Comparison of ENCODE assay signal across 17 mouse cellular contexts in genomic region chr6:24262578-24262977, GRCm38 (mm10).
DNase-seq lines count a peak whose midpoint lies in the region; ATAC-seq lines count a peak whose summit lies in the region.
"Had no signal": no experiment of that assay in that cellular context is flagged by ENCODE, and none has a peak within 500 bp of the region (broad histone marks: within the 10 kb centered on the region; RNA-seq: fewer than 3 reads in every experiment).

No protein-coding gene starts in this region.

- peak; percentile 96 for DNase-seq in kidney, adult 9 months
- peak; percentile 66 to 91 for DNase-seq in kidney, postnatal 36 days
- DNase-seq in embryo, embryonic 11 days, result no peak
- no peak for DNase-seq in hindbrain, embryonic 14.5 days (ENCODE audit: low spot score)
- DNase-seq in left cerebral cortex, adult 11 months (ENCODE audit: low spot score), result no peak
- DNase-seq: adrenal gland, adult 8-10 months; cerebellum, adult 11-12 months; heart, adult 18-20 months; lung, postnatal 10 days; retina, postnatal 1 day had no signal

- peak; percentile 88 for ATAC-seq in intestine, embryonic 15.5 days
- peak; percentile 78 for ATAC-seq in liver, embryonic 16.5 days (ENCODE audit: low read depth)
- no peak for ATAC-seq in hindbrain, embryonic 14.5 days (ENCODE audit: low FRiP score)
- no peak for ATAC-seq in hindbrain, embryonic 13.5 days (ENCODE audit: low FRiP score)
- ATAC-seq: forebrain, embryonic 16.5 days; midbrain, embryonic 16.5 days had no signal

- no peak overlapping the region for H3K27ac ChIP-seq in intestine, embryonic 15.5 days
- no peak overlapping the region for H3K27ac ChIP-seq in liver, embryonic 16.5 days (ENCODE audit: low read length)
- H3K27ac ChIP-seq in hindbrain, embryonic 14.5 days, result no peak overlapping the region
- H3K27ac ChIP-seq in hindbrain, embryonic 13.5 days, result no peak overlapping the region
- H3K27ac ChIP-seq: embryonic facial prominence, embryonic 12.5 days; hindbrain, embryonic 12.5 days had no signal

- H3K36me3 ChIP-seq in intestine, embryonic 15.5 days, result no peaks in the 10 kb centered on the region
- no peaks in the 10 kb centered on the region for H3K36me3 ChIP-seq in liver, embryonic 16.5 days (ENCODE audit: control insufficient read depth, insufficient read depth)
- no peaks in the 10 kb centered on the region for H3K36me3 ChIP-seq in hindbrain, embryonic 14.5 days (replicated peaks; ENCODE audit: control insufficient read depth, insufficient read depth)
- no peaks in the 10 kb centered on the region for H3K36me3 ChIP-seq in hindbrain, embryonic 13.5 days
- H3K36me3 ChIP-seq: embryonic facial prominence, embryonic 12.5 days; hindbrain, embryonic 12.5 days had no signal

- H3K27me3 ChIP-seq in intestine, embryonic 15.5 days (replicated peaks), result no peaks in the 10 kb centered on the region
- H3K27me3 ChIP-seq in liver, embryonic 16.5 days (ENCODE audit: control insufficient read depth, insufficient read depth, low read depth, low read length), result no peaks in the 10 kb centered on the region
- H3K27me3 ChIP-seq in hindbrain, embryonic 14.5 days (ENCODE audit: control insufficient read depth, insufficient read depth, low read length), result no peaks in the 10 kb centered on the region
- H3K27me3 ChIP-seq in hindbrain, embryonic 13.5 days, result no peaks in the 10 kb centered on the region
- H3K27me3 ChIP-seq: embryonic facial prominence, embryonic 12.5 days; hindbrain, embryonic 12.5 days had no signal

- H3K9me3 ChIP-seq in intestine, embryonic 15.5 days, result no peaks in the 10 kb centered on the region
- H3K9me3 ChIP-seq in liver, embryonic 16.5 days (replicated peaks; ENCODE audit: control insufficient read depth, low read length), result no peaks in the 10 kb centered on the region
- H3K9me3 ChIP-seq in hindbrain, embryonic 14.5 days (ENCODE audit: control insufficient read depth, low read length), result no peaks in the 10 kb centered on the region
- no peaks in the 10 kb centered on the region for H3K9me3 ChIP-seq in hindbrain, embryonic 13.5 days
- H3K9me3 ChIP-seq: embryonic facial prominence, embryonic 12.5 days; hindbrain, embryonic 12.5 days had no signal

- H3K4me2 ChIP-seq in intestine, embryonic 15.5 days (replicated peaks), result no peak overlapping the region
- no peak overlapping the region for H3K4me2 ChIP-seq in liver, embryonic 16.5 days (ENCODE audit: low read depth, low read length)
- no peak overlapping the region for H3K4me2 ChIP-seq in hindbrain, embryonic 14.5 days (replicated peaks)
- no peak overlapping the region for H3K4me2 ChIP-seq in hindbrain, embryonic 13.5 days
- H3K4me2 ChIP-seq: embryonic facial prominence, embryonic 12.5 days; hindbrain, embryonic 12.5 days had no signal

- H3K4me1 ChIP-seq in intestine, embryonic 15.5 days (replicated peaks), result no peaks in the 10 kb centered on the region
- no peaks in the 10 kb centered on the region for H3K4me1 ChIP-seq in liver, embryonic 16.5 days (ENCODE audit: control insufficient read depth, low read depth, low read length)
- H3K4me1 ChIP-seq in hindbrain, embryonic 14.5 days (replicated peaks; ENCODE audit: control insufficient read depth, insufficient read depth, low read length), result no peaks in the 10 kb centered on the region
- H3K4me1 ChIP-seq in hindbrain, embryonic 13.5 days (replicated peaks), result no peaks in the 10 kb centered on the region
- H3K4me1 ChIP-seq: embryonic facial prominence, embryonic 12.5 days; hindbrain, embryonic 12.5 days had no signal

- no peak overlapping the region for H3K9ac ChIP-seq in intestine, embryonic 15.5 days
- no peak overlapping the region for H3K9ac ChIP-seq in liver, embryonic 16.5 days (ENCODE audit: low read depth, low read length)
- H3K9ac ChIP-seq in hindbrain, embryonic 14.5 days, result no peak overlapping the region
- no peak overlapping the region for H3K9ac ChIP-seq in hindbrain, embryonic 13.5 days
- H3K9ac ChIP-seq: embryonic facial prominence, embryonic 12.5 days; hindbrain, embryonic 12.5 days had no signal

- WGBS in intestine, embryonic 15.5 days, result 57% methylated on average over 5 of the region's 5 CpGs
- 48% methylated on average over 5 of the region's 5 CpGs for WGBS in liver, embryonic 16.5 days (ENCODE audit: insufficient replicate concordance)
- 87% methylated on average over 5 of the region's 5 CpGs for WGBS in hindbrain, embryonic 14.5 days
- 84% methylated on average over 5 of the region's 5 CpGs for WGBS in hindbrain, embryonic 13.5 days

- no peak overlapping the region for H3K4me3 ChIP-seq in intestine, embryonic 15.5 days (replicated peaks)
- H3K4me3 ChIP-seq in liver, embryonic 16.5 days (ENCODE audit: low read depth, low read length), result no peak overlapping the region
- no peak overlapping the region for H3K4me3 ChIP-seq in hindbrain, embryonic 14.5 days (replicated peaks; ENCODE audit: low read length)
- H3K4me3 ChIP-seq in hindbrain, embryonic 13.5 days, result no peak overlapping the region
- H3K4me3 ChIP-seq: embryonic facial prominence, embryonic 12.5 days; hindbrain, embryonic 12.5 days had no signal

Comparison
In these comparisons a context has a peak if more than half of its experiments do, and no peak if none do; other contexts are left out.
1. ATAC-seq: peak in intestine, embryonic 15.5 days (single experiment) and liver, embryonic 16.5 days (single experiment); none in hindbrain, embryonic 14.5 days (single experiment) and hindbrain, embryonic 13.5 days (single experiment).
2. DNase-seq: peak in kidney, adult 9 months (single experiment) and kidney, postnatal 36 days (2 of 2); none in embryo, embryonic 11 days (single experiment), hindbrain, embryonic 14.5 days (single experiment) and left cerebral cortex, adult 11 months (single experiment).